Mouse (Mus musculus) fat pad, adult 2 months (tissue): Measurements from ENCODE around the gene Hacl1.

Experiments
- DNase-seq: peaks from one replicate; pipeline ENCODE4 v3.0.0-alpha.2; 2011; ENCODE audit warnings: low read depth, low spot score; ENCODE audit errors: extremely low read depth

The Hacl1 gene

DNA sequence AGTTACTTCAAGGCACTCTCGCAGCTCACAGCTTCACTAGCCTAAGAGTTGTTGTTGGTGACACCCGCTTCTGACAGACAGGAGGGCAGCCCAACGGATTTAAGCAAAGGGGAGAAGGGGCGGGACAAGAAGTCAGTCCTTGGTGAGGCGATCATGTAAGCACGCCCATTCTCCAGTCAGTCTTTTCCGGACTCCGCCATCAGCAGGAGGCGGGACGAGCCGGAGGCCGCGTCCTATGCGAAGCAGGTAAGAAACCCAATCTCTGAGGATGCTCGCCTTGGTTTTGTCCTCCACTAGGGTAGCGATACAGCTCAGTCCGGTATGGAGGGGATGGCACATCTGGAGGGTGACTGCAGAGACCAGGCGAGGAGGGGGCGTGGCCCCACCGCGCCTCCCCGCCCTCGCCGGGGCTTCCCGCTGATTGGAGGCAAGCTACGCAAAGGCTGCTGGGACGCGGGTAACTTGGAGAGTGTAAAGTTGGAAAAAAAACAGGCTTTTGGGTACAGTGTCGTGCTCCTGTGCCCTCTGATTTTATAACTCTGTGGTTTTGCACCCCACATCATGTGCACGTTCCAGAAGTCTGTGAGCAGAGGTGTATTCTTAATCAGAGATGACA lies at the start of gene Hacl1, which contains the start of gene Btd:
Hacl1 (minus strand) TSS at position 397 of the 616 bp plus-strand sequence.
Btd (plus strand) TSS at position 139 of the 616 bp plus-strand sequence.
- DNase-seq: peak; percentile 64

DNA sequence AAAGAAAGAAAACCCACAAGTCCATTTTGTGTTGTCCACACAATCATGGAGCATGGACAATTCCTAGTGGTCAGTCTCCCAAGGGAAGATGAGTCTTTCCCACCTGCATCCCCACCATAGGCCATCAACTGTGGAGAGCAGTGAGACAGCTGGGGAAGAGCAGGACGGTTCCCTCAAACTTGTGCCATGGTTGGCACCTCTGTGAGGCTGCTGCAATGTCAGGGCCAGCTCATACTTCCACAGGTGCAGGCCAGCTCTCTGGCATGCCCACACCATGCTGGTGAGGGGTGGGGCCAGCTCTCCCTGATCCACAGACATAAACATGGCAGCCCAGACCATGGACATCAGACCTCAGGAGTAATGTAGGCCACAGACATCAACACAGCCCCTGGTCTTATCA lies 45.1 kb upstream of the Hacl1 start:
- no peak for DNase-seq

DNA sequence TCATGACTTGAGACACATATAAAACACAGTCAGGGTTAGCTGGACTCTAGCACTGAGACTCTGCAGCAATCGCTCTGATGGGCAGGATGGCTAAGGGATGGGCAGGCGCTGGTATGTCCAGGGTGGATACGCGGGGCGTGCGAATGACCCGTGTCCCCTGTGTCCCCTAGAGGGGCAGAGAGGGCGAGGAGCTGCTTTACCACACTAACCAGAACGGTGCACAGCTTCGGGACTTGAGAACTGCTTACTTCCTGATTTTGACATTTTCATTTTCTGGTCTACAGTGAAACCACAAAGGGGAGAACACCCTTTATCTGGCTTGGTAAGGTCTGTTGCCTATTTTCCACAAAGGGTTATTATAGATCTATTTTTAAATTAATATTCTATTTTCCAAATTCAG lies 44.6 kb upstream of the Hacl1 start:
- DNase-seq: no peak

DNA sequence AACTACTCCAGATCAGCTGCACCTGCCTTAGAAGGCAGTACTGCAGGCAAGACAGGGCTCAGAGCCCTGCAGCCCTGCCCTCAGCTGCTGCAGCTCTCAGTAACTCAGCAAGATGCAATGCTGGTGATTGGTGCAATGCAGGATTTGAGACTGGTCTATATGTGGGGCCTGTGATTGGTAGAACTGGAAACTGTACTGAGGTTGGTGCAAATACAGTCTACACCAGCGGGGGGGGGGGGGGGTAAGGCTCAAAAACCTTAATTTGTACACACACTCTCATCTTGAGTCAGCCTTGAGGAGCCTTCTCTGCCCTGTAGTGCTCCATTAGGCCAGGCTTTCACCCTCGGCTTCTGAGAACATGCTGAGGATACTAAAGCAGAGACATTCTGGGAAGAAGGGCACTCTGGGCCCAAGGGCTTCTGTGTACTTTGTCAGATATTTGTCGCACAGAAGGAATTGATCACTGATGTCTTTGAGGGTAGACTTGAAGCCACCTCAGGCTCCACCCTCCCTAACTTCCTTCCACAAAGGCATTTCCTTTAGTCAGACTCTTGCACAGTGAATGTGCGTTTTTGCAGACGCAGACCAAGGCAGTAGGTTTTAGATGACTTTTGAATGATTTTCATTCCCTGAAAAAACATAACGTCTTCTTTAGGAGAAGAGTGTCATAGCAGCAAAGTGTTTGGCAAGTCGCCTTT lies 43.4 kb upstream of the Hacl1 start:
- DNase-seq: no peak

DNA sequence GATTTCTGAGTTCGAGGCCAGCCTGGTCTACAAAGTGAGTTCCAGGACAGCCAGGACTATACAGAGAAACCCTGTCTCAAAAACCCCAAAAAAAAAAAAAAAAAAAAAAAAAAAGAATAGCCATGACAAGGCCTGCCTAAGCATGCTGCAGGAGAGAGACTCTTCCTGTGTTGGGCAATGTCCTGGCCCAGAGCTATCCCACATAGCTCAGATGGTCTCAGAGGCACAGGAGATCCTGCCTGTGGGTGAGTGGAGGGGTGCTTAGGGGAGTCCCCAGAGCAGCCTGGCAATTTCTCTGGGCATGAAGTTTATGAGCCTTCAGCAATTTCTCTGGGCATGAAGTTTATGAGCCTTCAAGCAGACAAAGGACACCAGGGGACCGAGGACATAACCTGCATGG lies 42.5 kb upstream of the Hacl1 start:
- no peak for DNase-seq

DNA sequence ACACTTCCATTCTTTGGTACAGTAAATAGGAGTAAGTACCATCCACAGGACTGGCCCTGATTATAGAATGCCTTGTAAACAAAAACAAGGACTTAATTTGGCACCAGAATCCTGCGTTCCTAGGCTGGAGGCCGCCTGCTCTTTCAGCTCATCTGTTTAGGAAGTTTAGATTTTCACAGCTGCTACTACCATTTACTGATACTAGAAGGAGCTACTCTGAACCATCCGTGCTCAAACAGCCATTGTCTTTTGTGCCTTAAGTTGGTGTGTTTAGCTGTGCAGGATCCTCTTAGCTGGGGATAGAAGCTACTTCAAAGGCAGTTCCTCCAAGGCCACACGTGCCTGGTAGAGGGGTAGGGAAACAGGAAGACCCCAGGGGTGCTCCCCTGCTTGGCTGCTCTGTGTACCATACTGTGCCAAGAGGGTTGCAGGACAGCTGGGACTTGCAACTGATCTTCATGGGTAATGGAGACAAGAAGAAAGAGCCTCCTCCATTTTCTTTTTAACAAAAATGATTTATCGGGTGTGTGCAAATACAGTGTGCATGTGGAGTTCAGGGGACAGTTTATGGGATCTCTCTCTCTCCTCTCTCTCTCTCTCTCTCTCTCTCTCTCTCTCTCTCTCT lies 41.0 kb upstream of the Hacl1 start:
- no peak for DNase-seq

DNA sequence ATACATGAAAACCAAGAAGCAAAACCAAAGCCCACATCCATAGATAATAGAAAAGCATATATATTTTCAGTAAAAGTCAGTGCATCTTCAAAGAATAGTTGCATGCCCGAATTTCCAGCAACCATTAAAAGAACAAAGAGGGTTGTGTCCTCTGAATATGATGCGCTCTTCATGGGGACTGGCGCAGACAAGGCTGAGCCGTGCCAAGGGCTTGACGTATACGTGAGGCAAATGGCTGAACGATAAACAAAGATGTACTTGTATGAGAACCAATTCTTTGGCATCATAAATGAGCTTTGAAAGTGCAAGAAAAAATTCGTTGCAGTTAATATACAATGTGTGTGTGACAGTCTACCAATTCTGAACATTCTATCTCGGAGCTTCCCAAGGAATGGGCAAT lies 40.2 kb upstream of the Hacl1 start:
- no peak for DNase-seq

DNA sequence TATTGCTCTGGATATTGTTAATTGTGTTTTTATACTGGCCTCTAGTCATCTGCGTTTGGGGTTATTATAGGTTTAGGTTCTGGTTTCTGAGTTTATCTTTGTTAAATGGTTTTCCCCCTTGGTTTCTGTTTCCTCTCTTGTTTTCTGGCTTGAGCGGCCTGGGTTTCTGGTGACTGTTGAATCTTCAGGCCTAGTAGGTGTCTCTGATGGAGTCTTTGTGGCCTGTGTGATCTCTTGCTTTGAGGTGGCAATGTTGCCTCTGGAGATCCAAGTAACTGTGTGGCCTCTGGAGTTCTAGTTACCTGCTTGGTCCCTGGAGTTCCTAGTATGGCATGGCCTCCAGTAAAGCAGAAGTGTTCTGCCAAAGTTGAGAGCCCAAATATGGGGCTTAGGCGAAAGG lies 39.6 kb upstream of the Hacl1 start:
- no peak for DNase-seq

DNA sequence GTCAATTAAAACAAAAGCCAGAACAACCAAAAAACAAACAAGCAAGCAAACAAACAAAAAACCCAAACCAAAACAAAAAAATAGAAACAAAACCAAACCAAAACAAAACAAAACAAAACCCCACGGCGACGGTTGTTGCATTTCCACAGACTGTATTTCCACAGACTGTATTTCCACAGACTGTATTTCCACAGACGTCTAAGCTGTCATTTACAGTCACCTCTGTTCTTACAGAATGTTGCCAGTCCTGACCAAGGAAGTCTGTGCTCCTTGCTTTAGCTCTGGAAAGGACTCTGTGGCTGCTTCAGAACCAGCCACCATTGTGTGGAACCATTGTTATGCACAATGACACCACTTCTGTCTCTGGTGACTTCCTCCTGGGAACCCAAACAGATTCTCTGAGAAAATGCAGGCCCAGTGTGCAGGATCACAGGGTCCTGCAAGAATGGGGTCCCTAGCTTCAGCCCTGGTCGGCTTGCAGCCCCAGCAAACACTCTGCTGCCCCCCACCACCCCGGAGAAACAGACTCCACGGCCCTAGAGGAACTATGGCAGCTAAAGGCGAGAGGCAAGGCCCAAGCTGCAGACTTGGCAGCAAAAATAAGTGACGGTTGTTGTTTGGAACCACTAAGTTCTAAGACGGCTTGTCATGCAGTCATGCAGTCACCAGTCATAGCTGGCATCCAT lies 30.7 kb upstream of the Hacl1 start:
- DNase-seq: no peak

DNA sequence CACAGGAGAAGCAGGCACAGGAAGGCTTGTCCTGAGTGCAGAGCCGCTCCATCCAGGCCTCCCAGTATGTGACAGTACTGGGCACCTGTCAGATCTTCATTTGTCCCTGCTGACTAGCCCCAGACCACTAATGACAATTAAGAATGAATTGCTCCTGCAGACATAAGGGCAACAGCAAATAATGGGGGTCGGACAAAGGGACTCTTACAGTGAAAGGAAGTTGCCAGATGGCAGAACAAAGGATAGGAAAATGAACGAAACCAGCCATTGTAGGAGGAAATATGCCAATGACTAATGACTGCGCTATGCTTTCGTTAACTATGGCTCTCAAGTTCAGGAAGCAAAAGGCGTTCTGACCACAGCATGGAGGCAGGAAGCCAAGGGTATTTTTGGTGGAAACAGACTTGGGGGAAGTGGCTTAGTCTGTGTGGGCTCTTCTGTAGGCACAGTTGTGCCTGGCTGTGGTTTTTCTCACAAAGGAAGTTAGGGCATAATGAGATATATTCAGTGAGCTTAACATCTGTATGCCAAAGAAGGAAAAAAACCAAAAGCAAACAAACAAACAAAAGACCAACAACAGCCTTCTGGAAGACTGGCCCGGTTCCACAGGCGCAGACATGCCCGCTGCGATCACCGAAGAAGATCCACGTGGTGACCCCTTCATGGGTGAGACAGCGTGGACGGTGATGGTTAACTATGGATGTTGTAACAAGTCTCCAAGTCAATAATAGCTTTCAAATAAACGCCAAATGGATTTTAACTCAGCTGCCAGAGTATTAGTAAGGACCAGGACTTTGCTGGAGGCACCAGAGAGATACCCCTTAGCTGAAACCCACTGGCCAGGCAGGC lies 28.8 kb upstream of the Hacl1 start:
- no peak for DNase-seq

DNA sequence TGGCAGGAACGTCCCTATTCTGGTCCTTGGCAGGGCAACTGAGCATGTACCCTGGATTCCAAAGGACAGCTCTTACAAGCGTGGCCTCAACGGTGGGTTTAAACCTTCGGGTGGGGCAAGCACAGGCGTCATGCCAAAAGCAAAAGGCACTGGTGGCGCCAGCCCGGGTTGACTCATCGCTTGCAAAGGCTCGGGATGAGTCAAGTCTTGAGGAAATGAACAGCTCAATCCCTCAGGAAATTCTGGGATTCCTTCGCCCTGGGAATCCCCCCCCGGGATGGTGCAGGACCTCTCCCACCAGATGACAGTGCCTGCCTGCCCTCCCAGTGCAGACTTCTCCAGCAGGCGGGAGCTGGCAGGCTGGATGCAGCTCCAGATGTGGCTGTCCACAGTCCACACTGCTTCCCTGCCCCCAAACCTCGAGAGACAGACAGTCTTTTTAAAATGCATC lies 28.1 kb upstream of the Hacl1 start:
- DNase-seq: no peak

DNA sequence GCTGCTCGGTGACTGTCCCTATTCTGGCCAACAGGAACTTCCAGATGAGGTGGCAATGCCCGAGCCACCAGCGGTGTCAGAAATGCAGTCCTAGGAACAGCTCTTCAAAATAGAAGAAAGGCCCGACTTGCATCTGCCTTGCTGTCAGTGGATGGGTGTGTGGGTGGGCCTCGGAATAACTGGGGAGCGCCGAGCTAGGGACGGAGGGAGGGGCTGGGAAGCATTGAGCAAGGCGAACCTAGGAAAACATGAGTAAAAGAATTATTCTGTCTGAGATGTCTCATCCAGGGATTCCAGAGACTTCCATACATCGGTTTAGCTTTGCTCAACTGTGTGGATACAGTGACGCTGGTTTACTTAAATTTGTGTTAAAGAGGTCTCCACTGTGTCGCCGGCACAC lies 27.2 kb upstream of the Hacl1 start:
- no peak for DNase-seq

DNA sequence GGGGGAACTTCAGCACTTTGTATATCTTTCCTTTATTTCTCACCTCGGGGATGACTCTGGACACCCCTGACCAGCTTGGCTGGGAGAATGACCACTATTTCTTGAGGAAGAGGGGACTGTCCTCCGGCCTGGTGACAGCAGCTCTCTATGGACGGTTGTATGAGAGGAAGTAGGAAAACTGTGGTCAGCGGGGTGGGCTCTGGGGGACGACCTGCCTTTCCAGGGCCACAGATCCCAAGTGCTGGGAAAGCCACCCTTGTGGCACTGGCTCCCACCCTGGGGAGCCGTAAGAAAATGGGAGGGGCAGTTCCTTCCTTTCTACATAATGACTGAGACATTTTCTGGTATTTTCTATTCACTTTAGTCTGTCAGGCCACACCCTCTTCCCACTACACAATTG lies 26.7 kb upstream of the Hacl1 start:
- DNase-seq: no peak

DNA sequence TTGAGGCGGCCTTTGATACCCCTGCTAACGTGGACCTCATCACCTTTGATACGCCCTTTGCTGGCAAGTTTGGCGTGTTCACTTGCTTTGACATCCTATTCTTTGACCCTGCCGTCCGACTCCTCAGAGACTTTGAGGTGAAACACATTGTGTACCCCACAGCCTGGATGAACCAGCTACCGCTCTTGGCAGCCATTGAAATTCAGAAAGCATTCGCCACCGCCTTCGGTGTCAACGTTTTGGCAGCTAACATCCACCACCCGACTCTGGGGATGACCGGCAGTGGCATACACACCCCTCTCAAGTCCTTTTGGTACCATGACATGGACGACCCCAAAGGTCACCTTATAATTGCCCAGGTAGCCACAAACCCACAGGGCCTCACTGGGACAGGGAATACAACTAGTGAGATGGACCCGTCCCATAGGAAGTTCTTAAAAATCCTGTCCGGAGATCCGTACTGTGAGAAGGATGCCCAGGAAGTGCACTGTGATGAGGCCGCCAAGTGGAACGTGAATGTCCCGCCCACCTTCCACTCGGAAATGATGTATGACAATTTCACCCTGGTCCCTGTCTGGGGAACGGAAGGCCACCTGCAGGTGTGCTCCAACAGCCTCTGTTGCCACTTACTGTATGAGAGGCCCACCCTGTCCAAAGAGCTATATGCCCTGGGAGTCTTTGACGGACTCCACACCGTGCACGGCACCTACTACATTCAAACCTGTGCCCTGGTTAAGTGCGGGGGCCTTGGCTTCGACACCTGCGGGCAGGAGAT lies 26.0 kb upstream of the Hacl1 start:
- DNase-seq: no peak

DNA sequence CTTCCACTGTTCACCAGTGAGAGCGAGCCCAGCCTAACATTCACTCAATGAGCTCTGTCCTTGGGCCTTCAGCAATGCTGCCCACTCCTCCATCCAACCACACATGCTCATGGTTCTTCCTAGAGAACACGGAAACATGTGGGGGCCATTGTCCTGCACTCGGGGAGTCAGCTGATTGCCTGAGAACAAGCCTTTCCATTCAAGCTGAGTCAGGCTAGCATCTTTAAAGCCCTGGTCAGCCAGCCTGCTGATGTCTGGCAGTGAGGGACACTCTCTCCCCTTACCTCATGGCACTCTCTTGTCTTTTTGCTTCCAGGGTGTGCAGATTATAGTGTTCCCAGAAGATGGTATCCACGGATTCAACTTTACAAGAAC lies 24.5 kb upstream of the Hacl1 start:
- no peak for DNase-seq

DNA sequence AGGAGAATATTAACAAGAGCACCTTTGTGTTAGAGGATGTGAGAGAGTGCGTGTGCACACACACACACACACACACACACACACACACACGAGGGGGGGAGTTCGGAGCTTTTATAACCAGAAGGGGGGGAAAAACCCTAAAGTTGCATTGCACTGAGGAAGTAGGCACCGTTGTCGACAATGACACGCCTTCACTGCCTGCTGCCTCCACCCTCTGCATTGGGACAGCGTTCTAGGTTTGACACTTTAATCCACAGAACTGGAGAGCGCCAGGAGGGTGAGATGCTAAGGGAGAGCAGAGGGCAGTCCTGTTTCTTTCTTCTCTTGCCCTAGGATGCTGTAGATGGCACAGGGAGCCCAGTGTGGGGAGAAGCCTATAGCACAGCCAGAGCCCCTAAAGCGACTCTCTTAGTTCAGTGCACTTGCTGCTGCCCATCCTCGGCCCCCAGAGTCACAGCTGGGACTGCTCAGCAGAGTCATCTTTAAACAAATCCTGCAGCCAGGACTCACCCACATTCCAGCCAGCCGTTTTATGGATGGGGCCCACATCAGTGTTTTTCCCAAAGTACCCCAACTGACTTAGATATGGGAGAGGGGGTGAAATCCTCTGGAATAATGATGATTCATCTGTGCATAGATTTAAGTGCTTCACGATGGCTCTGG lies 23.9 kb upstream of the Hacl1 start:
- no peak for DNase-seq

DNA sequence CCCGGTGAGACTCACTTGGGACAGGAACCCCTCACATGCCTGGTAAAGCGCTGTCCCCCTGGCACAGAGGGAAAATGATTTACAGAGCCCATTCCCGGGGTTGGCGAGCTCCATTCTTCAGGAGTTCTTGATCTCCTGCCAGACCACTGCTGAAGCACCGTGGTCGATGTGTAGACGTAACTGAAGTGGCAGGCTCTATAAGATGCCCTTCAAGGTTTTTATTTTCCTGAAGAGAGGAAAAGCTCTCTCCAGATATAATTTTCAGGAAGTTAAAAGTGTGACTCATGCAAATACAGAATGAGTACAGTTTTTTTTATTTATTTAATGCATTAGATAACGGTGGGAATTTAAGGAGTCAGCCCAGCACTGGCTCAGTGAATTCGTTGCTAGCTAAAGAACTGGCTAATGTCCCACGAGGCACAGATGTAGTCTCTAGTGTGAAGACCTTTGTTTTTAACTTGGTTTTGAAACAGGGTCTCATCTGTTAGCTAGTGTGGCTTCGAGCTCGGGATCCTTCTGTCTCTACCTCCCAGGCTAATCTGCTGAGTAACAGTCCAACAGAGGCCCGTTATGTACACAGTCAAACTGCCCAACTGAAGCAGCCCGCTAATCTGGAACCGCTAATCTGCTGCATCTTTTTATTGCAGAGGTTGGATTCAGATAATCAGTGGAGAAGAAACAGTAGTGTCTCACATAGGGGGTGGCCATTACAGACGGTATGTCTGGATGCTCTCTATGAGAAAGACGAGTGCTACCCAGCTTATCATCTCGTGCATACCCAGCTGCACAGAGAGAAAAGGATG lies 23.2 kb upstream of the Hacl1 start:
- no peak for DNase-seq

DNA sequence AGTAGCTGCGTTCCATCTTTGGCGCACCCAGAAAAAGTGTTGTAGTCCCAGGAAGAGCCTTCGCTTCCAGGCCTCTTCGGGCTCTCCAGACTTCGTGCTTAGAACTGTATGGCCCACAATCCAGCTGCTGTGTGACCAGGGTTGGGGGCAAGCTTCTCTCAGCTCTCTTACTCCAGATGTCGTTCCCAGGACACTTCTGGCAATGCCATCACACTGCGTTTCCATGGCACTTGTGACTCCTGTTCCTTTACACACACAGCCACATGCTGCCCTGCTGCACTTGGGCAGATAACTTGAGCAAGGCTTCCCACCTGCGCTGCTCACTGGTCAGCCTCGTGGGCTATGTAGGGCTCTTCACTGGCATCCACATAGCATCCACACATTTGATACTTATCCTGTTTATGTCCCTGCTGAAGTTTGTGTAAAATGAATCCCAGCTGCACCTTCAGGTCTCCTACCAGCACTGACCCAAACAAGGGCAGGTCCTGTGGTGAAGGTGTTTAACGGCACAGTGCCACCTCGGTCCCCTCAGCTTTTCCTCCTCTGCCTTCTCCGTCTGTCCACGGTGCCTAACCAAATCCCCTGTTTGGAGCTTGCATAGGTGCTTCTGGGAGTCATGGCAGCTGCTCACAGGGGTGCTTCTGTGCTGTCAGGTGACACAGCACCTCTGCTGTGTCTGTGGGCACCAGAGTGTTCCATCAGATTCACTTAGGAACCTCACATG lies 22.5 kb upstream of the Hacl1 start:
- no peak for DNase-seq
